Mouse (Mus musculus): ENCODE data around the gene Olfr395.
"Not testable (repeated sequence)": the region's sequence is repeated elsewhere in the genome, so short reads cannot be mapped to it uniquely, and the experiment has no call there.

Olfr395 gene

GRCm38 (mm10) chr11:73909199-73909598 is at the start of gene Olfr395:
TSS of gene Olfr395 (minus strand) at chr11:73909299.
- H3K27me3 ChIP-seq (ENCODE audit: control insufficient read depth, insufficient read depth, low read length, poor library complexity, severe bottlenecking); DNase-seq (ENCODE audit: low read depth, low spot score); H3K36me3 ChIP-seq (ENCODE audit: control insufficient read depth, insufficient read depth, low read length, poor library complexity, severe bottlenecking): not testable (repeated sequence)

- H3K36me3 ChIP-seq (ENCODE audit: control insufficient read depth, insufficient read depth, low read length, poor library complexity, severe bottlenecking), result no peaks in the 10 kb centered on the region
- H3K27me3 ChIP-seq (ENCODE audit: control insufficient read depth, insufficient read depth, low read length, poor library complexity, severe bottlenecking), result no peaks in the 10 kb centered on the region
- DNase-seq (ENCODE audit: low read depth, low spot score), result no peak
Measured at GRCm38 (mm10) chr11:73936377-73936776, 27.3 kb upstream of the Olfr395 start, which contains the start of gene Olfr23. TSS of gene Olfr23 (plus strand) at chr11:73936677.

- no peaks in the 10 kb centered on the region for H3K36me3 ChIP-seq (ENCODE audit: control insufficient read depth, insufficient read depth, low read length, poor library complexity, severe bottlenecking)
- H3K27me3 ChIP-seq (ENCODE audit: control insufficient read depth, insufficient read depth, low read length, poor library complexity, severe bottlenecking), result no peaks in the 10 kb centered on the region
- DNase-seq (ENCODE audit: low read depth, low spot score), result no peak
Measured at GRCm38 (mm10) chr11:73890671-73891070, 18.4 kb downstream of the Olfr395 start, which contains the start of gene Olfr394. TSS of gene Olfr394 (minus strand) at chr11:73890771.

Data from splenic B cell, adult 2 months (primary cell).